Mouse (Mus musculus): ENCODE measurements around the gene Vmn2r83. TPM values are rescaled to one million over a fixed set of nuclear protein-coding genes. Genes with fewer than 3 reads are reported as not detected.
"Not testable (repeated sequence)": the region's sequence is repeated elsewhere in the genome, so short reads cannot be mapped to it uniquely, and the experiment has no call there.

The Vmn2r83 gene
- polyA plus RNA-seq (2015; fragmentation: Nextera tagmentation; extraction: Ambion mirVana), result not detected in 2 replicates

DNA sequence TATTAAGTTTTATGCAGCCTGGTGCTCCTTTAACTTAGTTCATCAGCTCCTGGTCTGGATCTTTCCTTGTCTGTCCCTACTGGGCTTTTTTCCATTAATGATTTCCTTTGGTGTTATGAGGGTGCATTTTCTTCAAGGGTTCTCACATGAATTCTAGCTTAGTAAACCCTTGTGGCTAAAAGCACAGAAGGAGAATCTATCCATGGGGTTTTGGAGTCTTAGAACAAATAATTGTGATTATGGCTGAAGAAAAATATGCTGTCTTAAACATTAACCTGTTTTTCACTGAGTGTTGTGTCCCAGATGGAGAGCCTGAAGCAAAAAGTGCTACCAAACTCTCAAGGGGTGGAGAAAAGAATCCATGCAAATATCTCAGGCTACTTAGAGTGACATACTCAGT lies at the start of gene Vmn2r83:
Gene Vmn2r83 (plus strand): TSS at position 301 of the 400 bp plus-strand sequence.
- no peak for ATAC-seq (ENCODE audit: insufficient read depth, low FRiP score, low read depth)
- Histone ChIP-seq H3K4me1 (no peaks in the 10 kb centered on the region), H3K4me3 (replicated peaks) (no peak within 1 kb of the TSS), H3K9me3 (no peaks in the 10 kb centered on the region), H3K27me3 (replicated peaks) (no peaks in the 10 kb centered on the region), H3K36me3 (no peaks in the 10 kb centered on the region), H3K27ac (no peak within 1 kb of the TSS), H3K4me2 (no peak within 1 kb of the TSS), H3K9ac (no peak within 1 kb of the TSS)

DNA sequence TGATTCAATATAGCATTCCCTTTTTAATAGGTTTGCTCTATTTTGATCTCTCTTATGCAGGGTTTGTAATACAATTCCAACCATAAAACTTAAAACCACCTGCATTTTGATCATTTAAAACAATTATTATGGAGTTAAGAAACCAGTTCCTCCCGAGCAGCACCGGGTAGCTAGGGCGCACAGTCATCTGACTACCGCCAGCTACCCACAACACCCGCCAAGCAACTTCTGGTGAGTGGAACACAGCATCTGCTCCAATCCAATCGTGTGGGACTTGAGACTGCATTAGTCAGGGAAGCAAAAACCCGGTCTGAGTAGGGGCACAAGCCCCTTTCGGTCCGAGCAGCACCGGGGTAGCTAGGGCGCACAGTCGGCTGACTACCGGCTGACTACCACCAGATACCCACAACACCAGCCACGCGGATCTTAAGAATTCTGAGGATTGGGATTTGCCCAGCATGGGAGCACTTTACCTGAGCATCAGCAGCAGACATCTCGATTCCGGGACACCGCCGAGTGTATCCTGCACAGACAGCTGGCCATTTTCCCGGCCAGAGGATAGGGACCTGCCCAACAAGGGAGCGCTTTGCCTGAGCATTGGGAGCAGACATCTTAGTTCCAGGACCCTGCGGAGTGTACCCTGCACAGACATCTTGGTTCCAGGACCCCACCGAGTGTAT lies 33.2 kb upstream of the Vmn2r83 start:
- H3K27ac ChIP-seq; ATAC-seq (ENCODE audit: insufficient read depth, low FRiP score, low read depth); H3K4me1 ChIP-seq: not testable (repeated sequence)

DNA sequence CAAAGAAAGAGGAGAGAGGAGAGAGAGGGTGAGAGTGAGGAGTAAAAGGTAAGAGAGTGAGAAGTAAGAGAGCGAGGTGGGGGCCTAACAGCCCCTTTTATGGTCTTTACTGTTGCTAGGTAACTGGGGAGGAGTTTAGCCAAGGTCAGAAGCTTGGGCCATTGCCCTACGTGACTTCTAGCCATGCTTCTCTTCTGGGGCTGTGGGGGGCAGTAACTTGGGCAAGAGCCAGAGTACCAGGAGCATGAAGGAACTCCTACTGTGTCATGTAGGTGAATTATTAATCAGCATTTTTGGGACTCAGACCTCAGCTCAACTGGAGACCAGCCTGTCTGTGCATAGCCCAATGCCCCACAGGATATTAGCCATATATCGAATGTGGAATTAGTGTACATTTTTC lies 27.4 kb downstream of the Vmn2r83 start:
- no peak for ATAC-seq (ENCODE audit: insufficient read depth, low FRiP score, low read depth)
- H3K4me3 ChIP-seq (replicated peaks), result no peak overlapping the region
- H3K9ac ChIP-seq, result no peak overlapping the region
- no peak overlapping the region for H3K4me2 ChIP-seq
- WGBS, result 62% methylated on average over 3 of the region's 3 CpGs
- no peaks in the 10 kb centered on the region for H3K4me1 ChIP-seq
- H3K36me3 ChIP-seq, result no peaks in the 10 kb centered on the region
- H3K9me3 ChIP-seq, result no peaks in the 10 kb centered on the region
- no peaks in the 10 kb centered on the region for H3K27me3 ChIP-seq (replicated peaks)
- no peak overlapping the region for H3K27ac ChIP-seq

More for the DNA sequence above, 33.2 kb upstream of the Vmn2r83 start:
- not testable (repeated sequence) for H3K36me3 ChIP-seq; H3K27me3 ChIP-seq (replicated peaks); H3K9me3 ChIP-seq; H3K9ac ChIP-seq; H3K4me2 ChIP-seq; H3K4me3 ChIP-seq (replicated peaks)
- WGBS, result 84% methylated on average over 23 of the region's 23 CpGs

DNA sequence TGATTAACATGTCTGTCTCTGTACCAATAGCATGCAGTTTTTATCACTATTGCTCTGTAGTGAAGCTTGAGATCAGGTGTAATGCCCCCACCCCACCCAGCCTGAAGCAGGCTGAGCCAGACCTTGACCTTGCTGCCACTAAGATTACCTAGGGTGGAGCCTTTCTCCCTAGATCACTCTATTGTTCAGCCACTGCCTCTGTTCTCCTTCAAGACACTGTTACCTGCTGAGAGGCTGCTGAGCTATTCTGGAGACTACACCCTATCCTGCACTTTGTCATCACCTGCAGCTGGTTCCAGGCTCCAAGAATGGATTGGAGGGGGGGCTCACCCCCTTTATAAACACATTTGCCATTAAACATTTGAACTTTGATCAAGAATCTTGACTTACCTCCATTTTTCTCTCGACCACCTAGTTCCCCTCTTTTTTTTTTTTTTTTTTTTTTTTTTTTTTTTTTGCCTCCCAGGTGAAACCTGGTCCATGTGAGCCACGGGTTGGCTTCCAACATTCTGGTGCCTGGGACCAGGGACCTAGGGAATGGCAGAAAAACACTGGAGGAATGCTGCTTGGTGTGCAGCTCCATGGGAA lies 28.3 kb downstream of the Vmn2r83 start:
- no peak overlapping the region for H3K9ac ChIP-seq
- no peaks in the 10 kb centered on the region for H3K27me3 ChIP-seq (replicated peaks)

DNA sequence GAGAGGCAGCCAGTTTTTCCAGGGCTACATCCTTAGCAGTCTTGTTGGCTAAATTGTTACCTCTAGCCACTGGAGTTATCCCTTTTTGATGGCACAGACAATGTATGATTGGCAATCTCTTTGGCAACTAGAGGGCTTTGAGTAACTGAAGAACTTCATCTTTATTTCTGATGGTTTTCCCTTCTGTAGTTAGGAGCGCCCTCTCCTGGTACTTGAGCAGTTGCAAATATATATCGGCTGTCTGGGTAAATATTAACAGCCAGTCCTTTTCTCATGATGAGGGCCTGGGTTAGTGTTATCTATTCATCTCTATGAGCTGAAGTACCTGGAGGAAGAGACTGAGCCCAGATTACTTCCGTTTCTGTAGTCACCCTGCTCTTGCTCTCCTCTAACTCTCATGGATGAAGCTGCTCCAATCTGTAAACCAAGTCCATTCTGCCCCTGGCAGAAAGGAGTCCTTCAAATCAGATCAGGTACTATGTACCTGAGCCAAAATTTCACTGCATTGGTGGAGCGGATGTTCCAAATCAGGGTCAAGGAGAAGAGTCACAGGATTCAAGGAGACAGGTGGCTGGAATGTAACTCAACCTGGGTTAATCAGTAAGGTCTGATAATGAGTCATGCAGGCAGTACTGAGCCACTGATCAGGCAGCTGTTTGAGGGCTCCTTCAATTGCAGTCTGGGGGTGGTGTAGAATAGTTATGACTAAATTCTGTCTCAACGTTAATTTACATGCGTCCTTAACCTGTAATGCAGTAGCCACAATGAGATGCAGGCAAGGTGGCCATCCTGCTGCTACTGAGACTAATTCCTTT lies 34.5 kb downstream of the Vmn2r83 start:
- no peak overlapping the region for H3K4me2 ChIP-seq
- no peaks in the 10 kb centered on the region for H3K27me3 ChIP-seq (replicated peaks)
- no peak for ATAC-seq (ENCODE audit: insufficient read depth, low FRiP score, low read depth)
- H3K9ac ChIP-seq, result no peak overlapping the region
- no peak overlapping the region for H3K27ac ChIP-seq
- H3K9me3 ChIP-seq, result no peaks in the 10 kb centered on the region
- no peaks in the 10 kb centered on the region for H3K36me3 ChIP-seq
- no peak overlapping the region for H3K4me3 ChIP-seq (replicated peaks)
- WGBS, result 60% methylated on average over 6 of the region's 6 CpGs
- H3K4me1 ChIP-seq, result no peaks in the 10 kb centered on the region

More for the DNA sequence above, 28.3 kb downstream of the Vmn2r83 start:
- WGBS, result 40% methylated on average over 2 of the region's 2 CpGs
- no peak overlapping the region for H3K4me2 ChIP-seq
- no peaks in the 10 kb centered on the region for H3K4me1 ChIP-seq
- H3K9me3 ChIP-seq, result no peaks in the 10 kb centered on the region
- ATAC-seq (ENCODE audit: insufficient read depth, low FRiP score, low read depth), result no peak
- no peak overlapping the region for H3K4me3 ChIP-seq (replicated peaks)
- H3K36me3 ChIP-seq, result no peaks in the 10 kb centered on the region
- no peak overlapping the region for H3K27ac ChIP-seq

DNA sequence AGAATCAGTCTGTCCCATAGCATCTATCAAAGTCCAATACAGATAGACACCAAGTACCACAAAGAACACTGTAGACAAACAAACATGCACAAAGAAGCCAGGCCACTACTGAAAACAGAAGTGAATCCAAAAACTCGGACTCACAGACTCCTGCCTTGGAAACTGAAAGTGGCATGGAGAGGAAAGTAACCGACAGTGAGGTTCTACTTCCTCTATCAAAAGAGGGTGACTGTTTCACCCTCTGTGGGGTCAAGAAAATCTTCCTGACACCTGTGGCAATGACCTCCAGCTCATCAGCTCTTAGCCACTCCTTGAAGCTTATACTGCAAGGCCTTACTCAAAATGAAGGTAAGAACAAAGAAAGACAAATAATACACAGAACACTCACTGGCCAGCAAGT lies 38.2 kb downstream of the Vmn2r83 start:
- WGBS, result 82% methylated on average over 2 of the region's 2 CpGs
- H3K27ac ChIP-seq, result no peak overlapping the region
- H3K9me3 ChIP-seq, result no peaks in the 10 kb centered on the region
- no peaks in the 10 kb centered on the region for H3K27me3 ChIP-seq (replicated peaks)
- no peaks in the 10 kb centered on the region for H3K4me1 ChIP-seq
- H3K9ac ChIP-seq, result no peak overlapping the region
- H3K4me2 ChIP-seq, result no peak overlapping the region
- no peaks in the 10 kb centered on the region for H3K36me3 ChIP-seq
- no peak for ATAC-seq (ENCODE audit: insufficient read depth, low FRiP score, low read depth)
- no peak overlapping the region for H3K4me3 ChIP-seq (replicated peaks)

DNA sequence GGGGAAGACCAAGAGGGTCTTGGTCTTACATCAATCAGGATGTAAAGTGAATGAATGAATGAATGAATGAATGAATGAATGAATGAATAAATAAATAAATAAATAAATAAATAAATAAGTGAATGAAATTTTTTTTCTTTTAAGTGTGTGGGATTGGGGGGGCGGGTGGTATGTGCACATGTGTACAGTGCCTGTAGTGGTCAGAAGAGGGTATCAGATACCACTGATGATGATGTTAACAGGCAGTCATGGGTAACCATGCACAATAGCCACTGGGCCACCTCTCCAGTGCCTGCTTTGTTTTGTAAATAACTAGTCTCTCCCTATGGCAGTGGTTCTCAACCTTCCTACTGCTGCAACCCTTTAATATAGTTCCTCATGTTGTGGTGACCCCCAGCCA lies 55.9 kb downstream of the Vmn2r83 start:
- H3K4me1 ChIP-seq, result no peaks in the 10 kb centered on the region
- no peak overlapping the region for H3K27ac ChIP-seq
- no peaks in the 10 kb centered on the region for H3K9me3 ChIP-seq
- ATAC-seq (ENCODE audit: insufficient read depth, low FRiP score, low read depth), result no peak
- no peaks in the 10 kb centered on the region for H3K27me3 ChIP-seq (replicated peaks)
- H3K4me3 ChIP-seq (replicated peaks), result no peak overlapping the region
- no peak overlapping the region for H3K4me2 ChIP-seq
- H3K9ac ChIP-seq, result no peak overlapping the region
- 76% methylated on average over 1 of the region's 1 CpGs for WGBS
- H3K36me3 ChIP-seq, result 0 out of 2 replicates have a peak, but pooled peaks cover 5% of the 10 kb centered on the region

DNA sequence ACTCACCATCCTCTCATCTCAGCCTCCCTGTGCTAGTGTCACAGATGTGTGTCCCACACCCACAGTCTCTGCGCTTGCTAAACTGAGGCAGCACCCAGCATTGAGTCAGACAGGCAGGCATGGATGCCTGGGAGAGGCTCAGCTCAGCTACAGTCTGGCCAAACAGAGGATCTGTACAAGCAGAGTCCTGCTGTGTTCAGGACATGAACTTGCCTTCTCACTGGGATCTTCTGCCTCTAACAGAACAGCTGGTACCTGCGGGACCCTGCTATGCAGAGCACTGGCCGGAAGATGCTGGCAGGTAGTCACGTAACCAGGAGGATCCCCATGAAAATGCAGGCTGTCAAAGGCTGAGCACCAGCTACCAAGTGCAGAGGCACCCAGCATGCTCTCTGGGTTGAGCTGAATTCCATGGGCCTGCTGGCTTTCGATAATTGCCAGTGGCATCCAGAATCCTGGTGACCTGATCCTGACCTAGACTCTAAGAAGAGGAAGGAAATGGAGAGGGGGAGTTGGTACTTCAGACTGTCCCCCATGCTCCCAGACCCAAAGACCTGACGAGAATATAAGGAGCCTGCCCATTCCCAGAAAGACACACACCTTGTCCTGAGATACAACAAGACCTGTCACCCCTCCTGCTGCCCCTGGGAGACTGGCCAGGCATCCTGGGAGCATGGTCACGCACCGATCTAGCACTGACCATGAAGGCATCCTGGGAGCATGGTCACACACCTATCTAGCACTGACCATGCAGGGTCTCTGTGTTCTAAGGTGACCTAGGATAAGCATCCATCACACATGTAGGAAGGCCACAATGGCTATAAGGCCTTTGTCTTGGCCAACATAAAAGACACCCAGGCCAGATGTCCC lies 57.2 kb downstream of the Vmn2r83 start:
- no peaks in the 10 kb centered on the region for H3K4me1 ChIP-seq
- no peak overlapping the region for H3K27ac ChIP-seq
- no peak overlapping the region for H3K4me3 ChIP-seq (replicated peaks)
- no peak for ATAC-seq (ENCODE audit: insufficient read depth, low FRiP score, low read depth)
- no peaks in the 10 kb centered on the region for H3K27me3 ChIP-seq (replicated peaks)
- H3K9ac ChIP-seq, result no peak overlapping the region
- 86% methylated on average over 8 of the region's 8 CpGs for WGBS
- 0 out of 2 replicates have a peak, but pooled peaks cover 5% of the 10 kb centered on the region for H3K36me3 ChIP-seq
- no peak overlapping the region for H3K4me2 ChIP-seq
- no peaks in the 10 kb centered on the region for H3K9me3 ChIP-seq

DNA sequence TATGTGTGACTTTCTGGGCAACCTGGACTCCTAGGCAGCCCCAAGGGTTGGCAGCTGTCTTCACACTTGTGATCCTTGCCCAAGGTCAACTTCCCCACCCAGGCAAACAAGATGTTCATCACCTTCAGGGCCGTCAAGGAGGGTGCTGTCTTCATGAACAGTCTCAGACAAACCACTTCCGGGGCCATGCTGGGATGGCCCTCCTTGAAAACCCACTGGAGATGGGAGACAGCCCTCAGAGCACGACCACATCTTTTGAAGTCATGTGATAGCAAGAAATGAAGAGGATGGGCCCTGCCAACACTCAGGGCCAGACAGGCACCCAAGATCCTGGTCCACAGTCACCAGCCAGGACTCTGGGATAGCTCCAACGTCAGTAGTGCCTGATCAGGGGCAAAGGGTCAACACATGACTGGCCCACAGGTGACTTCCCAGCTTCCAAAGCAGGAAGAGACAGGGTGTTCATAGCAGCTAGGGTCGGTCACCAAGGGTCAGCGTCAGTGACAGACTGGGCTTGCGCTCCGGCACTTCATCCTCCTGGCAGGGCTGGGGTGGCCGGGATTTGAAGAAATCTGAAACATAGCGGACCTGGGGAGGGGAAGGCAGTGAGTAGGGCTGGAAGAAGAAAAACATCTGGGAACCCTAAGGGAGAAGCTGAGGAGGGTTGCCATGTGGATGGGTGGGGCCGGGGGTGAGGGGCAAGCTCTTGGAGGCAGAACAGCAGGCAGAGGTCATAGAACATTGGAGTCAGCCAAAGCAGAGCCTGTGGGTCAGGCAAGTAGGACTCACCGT lies 58.3 kb downstream of the Vmn2r83 start:
- 0 out of 2 replicates have a peak, but pooled peaks cover 5% of the 10 kb centered on the region for H3K4me1 ChIP-seq
- no peak overlapping the region for H3K4me3 ChIP-seq (replicated peaks)
- WGBS, result 85% methylated on average over 12 of the region's 12 CpGs
- no peaks in the 10 kb centered on the region for H3K9me3 ChIP-seq
- no peak overlapping the region for H3K4me2 ChIP-seq
- H3K27ac ChIP-seq, result no peak overlapping the region
- ATAC-seq (ENCODE audit: insufficient read depth, low FRiP score, low read depth), result no peak
- H3K36me3 ChIP-seq, result 0 out of 2 replicates have a peak, but pooled peaks cover 5% of the 10 kb centered on the region
- H3K9ac ChIP-seq, result no peak overlapping the region
- no peaks in the 10 kb centered on the region for H3K27me3 ChIP-seq (replicated peaks)

DNA sequence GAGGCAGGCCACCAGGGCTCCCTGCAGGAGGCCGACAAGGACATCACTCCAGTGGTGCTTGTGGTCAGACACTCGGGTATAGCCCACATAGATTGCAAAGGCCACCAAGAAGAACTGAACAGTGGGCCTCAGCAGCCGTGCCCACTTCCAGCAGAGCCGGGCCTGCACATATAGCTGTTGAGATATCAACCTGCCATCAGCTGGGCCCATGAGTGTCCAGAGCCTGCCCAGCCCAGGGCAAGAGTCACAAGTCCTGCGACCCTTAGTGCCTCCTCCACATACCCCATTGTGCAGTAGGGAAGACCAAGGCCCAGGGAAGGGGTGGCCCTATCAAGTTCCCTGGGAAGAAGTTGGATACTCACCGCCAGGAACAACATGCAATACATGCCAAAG lies 58.9 kb downstream of the Vmn2r83 start:
- Histone ChIP-seq H3K4me2 (no peak overlapping the region), H3K9me3 (no peaks in the 10 kb centered on the region), H3K4me1 (0 out of 2 replicates have a peak, but pooled peaks cover 5% of the 10 kb centered on the region), H3K27ac (no peak overlapping the region), H3K4me3 (replicated peaks) (no peak overlapping the region), H3K9ac (no peak overlapping the region), H3K36me3 (0 out of 2 replicates have a peak, but pooled peaks cover 5% of the 10 kb centered on the region), H3K27me3 (replicated peaks) (no peaks in the 10 kb centered on the region)
- no peak for ATAC-seq (ENCODE audit: insufficient read depth, low FRiP score, low read depth)
- WGBS, result 85% methylated on average over 6 of the region's 6 CpGs

DNA sequence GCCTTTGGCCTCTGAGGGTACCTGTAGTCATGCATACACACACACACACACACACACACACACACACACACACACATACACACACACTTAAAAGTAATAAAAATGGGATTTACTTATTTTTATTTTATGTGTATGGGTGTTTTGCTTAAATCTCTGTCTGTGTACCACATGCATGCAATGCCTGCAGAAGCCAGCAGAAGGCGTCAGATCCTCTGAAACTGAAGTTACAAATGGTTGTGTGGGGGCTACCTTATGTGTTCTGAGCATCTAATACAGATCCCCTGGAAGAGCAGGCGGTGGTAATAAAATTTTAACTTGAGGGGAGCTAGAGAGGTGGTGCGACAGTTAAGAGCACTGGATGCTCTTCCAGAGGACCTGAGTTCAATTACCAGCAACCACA lies 59.5 kb downstream of the Vmn2r83 start:
- ATAC-seq (ENCODE audit: insufficient read depth, low FRiP score, low read depth), result no peak
- 0 out of 2 replicates have a peak, but pooled peaks cover 5% of the 10 kb centered on the region for H3K36me3 ChIP-seq
- no peaks in the 10 kb centered on the region for H3K27me3 ChIP-seq (replicated peaks)
- H3K4me2 ChIP-seq, result no peak overlapping the region
- H3K4me3 ChIP-seq (replicated peaks), result no peak overlapping the region
- H3K27ac ChIP-seq, result no peak overlapping the region
- no peak overlapping the region for H3K9ac ChIP-seq
- WGBS, result 82% methylated on average over 3 of the region's 3 CpGs
- H3K9me3 ChIP-seq, result no peaks in the 10 kb centered on the region
- peaks cover 7% of the 10 kb centered on the region; the same call in 1 of the 2 replicates for H3K4me1 ChIP-seq

All from stomach, embryonic 15.5 days (tissue).